Mouse (Mus musculus) embryonic facial prominence, embryonic 11.5 days (tissue): ENCODE results near the gene Hjurp. TPM values are rescaled to one million over a fixed set of nuclear protein-coding genes. Genes with fewer than 3 reads are reported as not detected.
"Not testable (repeated sequence)": the region's sequence is repeated elsewhere in the genome, so short reads cannot be mapped to it uniquely, and the experiment has no call there.

ENCODE experiments used
- ATAC-seq: fragments of 200-750 bp; cut with Nextera tagmentation; replicated peaks from 2 replicates; pipeline ENCODE4 v1.8.0; 2017; ENCODE audit warnings: low read depth; ENCODE audit not compliant: insufficient number of reproducible peaks, low FRiP score, low TSS enrichment
- DNase-seq: peaks from one replicate; pipeline ENCODE4 v3.0.0-alpha.2; 2015; ENCODE audit warnings: low spot score
- H3K27ac ChIP-seq: fragments of 300-500 bp; sonication (generic); replicated peaks from 2 replicates; pipeline ENCODE4 v1.5.1; 2014; ENCODE audit warnings: mild to moderate bottlenecking, low read depth, low read length, control low read depth
- H3K27me3 ChIP-seq: fragments of 300-500 bp; sonication (generic); 2 replicates; pipeline ENCODE4 v1.6.1; 2014; ENCODE audit warnings: mild to moderate bottlenecking, low read length, moderate library complexity, mixed read lengths; ENCODE audit not compliant: control insufficient read depth, insufficient read depth
- H3K36me3 ChIP-seq: fragments of 300-500 bp; sonication (generic); replicated peaks from 2 replicates; pipeline ENCODE4 v1.6.1; 2014; ENCODE audit warnings: low read depth, mild to moderate bottlenecking, low read length, moderate library complexity, mixed read lengths; ENCODE audit not compliant: control insufficient read depth, insufficient read depth
- H3K4me1 ChIP-seq: fragments of 300-500 bp; sonication (generic); 2 replicates; pipeline ENCODE4 v1.6.1; 2014; ENCODE audit warnings: low read length, mixed read lengths; ENCODE audit not compliant: control insufficient read depth, insufficient read depth
- H3K4me2 ChIP-seq: fragments of 300-500 bp; sonication (generic); 2 replicates; pipeline ENCODE4 v1.6.1; 2014; ENCODE audit warnings: low read depth, mild to moderate bottlenecking, control low read depth, low read length, moderate library complexity
- H3K4me3 ChIP-seq: fragments of 300-500 bp; sonication (generic); 2 replicates; pipeline ENCODE4 v1.5.1; 2014; ENCODE audit warnings: low read depth, low read length, control low read depth
- H3K9ac ChIP-seq: fragments of 300-500 bp; sonication (generic); replicated peaks from 2 replicates; pipeline ENCODE4 v1.6.1; 2014; ENCODE audit warnings: mild to moderate bottlenecking, control low read depth, low read length
- H3K9me3 ChIP-seq: fragments of 300-500 bp; sonication (generic); replicated peaks from 2 replicates; pipeline ENCODE4 v1.6.1; 2016; ENCODE audit warnings: mild to moderate bottlenecking, low read length, inconsistent platforms, mixed read lengths; ENCODE audit not compliant: control insufficient read depth
- WGBS: fragments of 180-500 bp; shearing (Covaris S2); extraction: QIAGEN DNeasy Blood & Tissue Kit; methylation state at CpG from one replicate; pipeline ENCODE4 v1.1.7; 2014; 5-methylcytosine and 5-hydroxymethylcytosine counted together
- polyA plus RNA-seq: library from polyadenylated mRNA; unstranded; fragments of >200 nt; fragmentation: Nextera tagmentation; extraction: Ambion mirVana; gene quantifications from 2 replicates; pipeline ENCODE4 v1.2.1, GENCODE M21; 2014

Hjurp gene
- polyA plus RNA-seq, 1 experiment from 2014 or later = 139 TPM

- ATAC-seq = no peak
- Histone ChIP-seq H3K9me3 (peaks cover 91% of the 10 kb centered on the region), H3K4me3 (no peak overlapping the region), H3K27ac (no peak overlapping the region), H3K9ac (no peak overlapping the region), H3K4me1 (no peaks in the 10 kb centered on the region), H3K4me2 (no peak overlapping the region), H3K36me3 (no peaks in the 10 kb centered on the region), H3K27me3 (no peaks in the 10 kb centered on the region)
- WGBS = 83% methylated on average over 5 of the region's 5 CpGs
- DNase-seq = no peak
Measured at GRCm38 (mm10) chr1:88229986-88230385, 47.4 kb downstream of the Hjurp start.

GRCm38 (mm10) chr1:88229566-88229965, 47.9 kb downstream of the Hjurp start:
- no peaks in the 10 kb centered on the region for H3K27me3 ChIP-seq
- 82% methylated on average over 3 of the region's 3 CpGs for WGBS

GRCm38 (mm10) chr1:88228121-88228520, 49.3 kb downstream of the Hjurp start:
- Histone ChIP-seq H3K27ac (no peak overlapping the region), H3K4me3 (no peak overlapping the region), H3K9ac (no peak overlapping the region), H3K4me1 (no peaks in the 10 kb centered on the region), H3K9me3 (peaks cover 73% of the 10 kb centered on the region), H3K27me3 (no peaks in the 10 kb centered on the region), H3K4me2 (no peak overlapping the region), H3K36me3 (no peaks in the 10 kb centered on the region)
- 71% methylated on average over 7 of the region's 7 CpGs for WGBS
- no peak for DNase-seq
- no peak for ATAC-seq

More at GRCm38 (mm10) chr1:88229566-88229965, 47.9 kb downstream of the Hjurp start:
- ATAC-seq (no peak), DNase-seq (no peak)
- Histone ChIP-seq H3K9ac (no peak overlapping the region), H3K27ac (no peak overlapping the region), H3K4me2 (no peak overlapping the region), H3K4me3 (no peak overlapping the region), H3K4me1 (no peaks in the 10 kb centered on the region), H3K9me3 (peaks cover 87% of the 10 kb centered on the region), H3K36me3 (no peaks in the 10 kb centered on the region)

DNA sequence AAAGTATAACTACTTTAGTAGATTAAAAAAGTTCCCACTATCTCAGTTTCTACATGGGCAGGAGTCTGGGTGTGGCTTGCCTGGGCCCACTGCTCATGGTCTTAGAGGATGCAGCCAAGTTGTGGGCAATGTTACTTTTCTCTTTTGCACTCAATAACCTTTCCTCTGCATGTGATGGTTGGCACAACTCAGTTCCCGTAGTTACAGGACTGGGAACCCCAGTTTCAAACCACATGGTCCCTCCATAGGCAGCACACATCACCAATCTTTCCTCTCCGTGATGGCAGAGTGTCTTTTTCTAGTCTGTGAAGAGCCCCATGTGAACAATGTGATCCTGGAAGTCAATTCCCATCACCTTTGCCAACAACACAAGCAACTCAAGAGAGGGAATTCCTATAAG, 50.0 kb downstream of the Hjurp start:
- Histone ChIP-seq H3K4me3 (no peak overlapping the region), H3K9me3 (peaks cover 67% of the 10 kb centered on the region), H3K27me3 (no peaks in the 10 kb centered on the region), H3K9ac (no peak overlapping the region), H3K36me3 (no peaks in the 10 kb centered on the region), H3K4me1 (no peaks in the 10 kb centered on the region), H3K27ac (no peak overlapping the region), H3K4me2 (no peak overlapping the region)
- ATAC-seq (no peak), DNase-seq (no peak)
- WGBS = 58% methylated on average over 2 of the region's 2 CpGs

DNA sequence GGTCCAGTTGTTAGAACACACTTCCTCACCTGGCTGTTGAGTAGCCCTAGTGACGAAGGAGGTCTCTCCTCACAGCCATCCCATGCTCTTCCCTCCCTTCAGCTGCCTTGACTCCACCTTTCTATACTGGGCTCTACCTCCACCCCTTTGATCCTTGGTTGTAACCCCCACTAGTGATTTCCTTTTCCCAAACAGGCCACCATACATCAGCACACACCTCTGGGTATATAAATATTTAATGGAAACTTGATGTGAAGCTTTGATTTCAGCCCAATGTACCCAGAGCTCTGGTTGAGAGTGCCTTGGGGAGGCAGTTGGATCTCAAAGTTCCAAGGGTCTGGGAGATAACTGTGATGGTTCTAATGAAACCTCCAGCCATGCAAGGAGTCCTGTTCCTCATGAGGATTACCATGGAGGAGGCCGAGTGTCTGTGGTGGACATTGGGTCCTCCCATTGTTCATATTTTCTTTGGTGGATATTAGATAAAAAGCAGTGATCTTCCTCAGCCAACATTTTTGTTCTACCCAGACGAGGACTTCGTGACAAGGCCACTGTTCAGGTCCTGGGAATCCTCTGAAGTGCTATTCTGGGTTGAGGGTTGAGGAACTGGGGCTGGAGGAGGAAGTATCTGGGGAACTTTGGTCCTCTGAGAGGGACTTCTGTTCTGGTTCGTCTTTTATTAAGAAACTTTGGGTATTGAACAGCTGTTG, 50.6 kb downstream of the Hjurp start, which contains the start of gene Mroh2a:
Gene Mroh2a (plus strand): TSS at position 317 of the 710 bp plus-strand sequence.
- no peaks in the 10 kb centered on the region for H3K36me3 ChIP-seq
- no peak within 1 kb of the TSS for H3K27ac ChIP-seq
- no peaks in the 10 kb centered on the region for H3K27me3 ChIP-seq
- no peaks in the 10 kb centered on the region for H3K4me1 ChIP-seq
- no peak within 1 kb of the TSS for H3K9ac ChIP-seq
- DNase-seq (no peak), ATAC-seq (no peak)
- no peak within 1 kb of the TSS for H3K4me3 ChIP-seq
- peaks cover 60% of the 10 kb centered on the region for H3K9me3 ChIP-seq
- WGBS = 56% methylated on average over 5 of the region's 5 CpGs
- no peak within 1 kb of the TSS for H3K4me2 ChIP-seq

- peaks cover 50% of the 10 kb centered on the region for H3K9me3 ChIP-seq
- no peak overlapping the region for H3K4me2 ChIP-seq
- H3K27ac ChIP-seq = no peak overlapping the region
- no peak for ATAC-seq
- H3K9ac ChIP-seq = no peak overlapping the region
- H3K36me3 ChIP-seq = no peaks in the 10 kb centered on the region
- no peaks in the 10 kb centered on the region for H3K27me3 ChIP-seq
- H3K4me3 ChIP-seq = no peak overlapping the region
- no peaks in the 10 kb centered on the region for H3K4me1 ChIP-seq
- no peak for DNase-seq
Measured at GRCm38 (mm10) chr1:88225741-88226140, 51.7 kb downstream of the Hjurp start.

- H3K9ac ChIP-seq, H3K4me1 ChIP-seq, H3K36me3 ChIP-seq, H3K27me3 ChIP-seq, ATAC-seq, H3K27ac ChIP-seq, H3K4me3 ChIP-seq, H3K4me2 ChIP-seq, DNase-seq: not testable (repeated sequence)
- peaks cover 46% of the 10 kb centered on the region for H3K9me3 ChIP-seq
- WGBS = 31% methylated on average over 2 of the region's 2 CpGs
Measured at GRCm38 (mm10) chr1:88225301-88225700, 52.1 kb downstream of the Hjurp start.

- H3K4me2 ChIP-seq = no peak overlapping the region
- no peak overlapping the region for H3K9ac ChIP-seq
- ATAC-seq (no peak), DNase-seq (no peak)
- no peak overlapping the region for H3K4me3 ChIP-seq
- WGBS = 73% methylated on average over 2 of the region's 2 CpGs
- H3K36me3 ChIP-seq = no peaks in the 10 kb centered on the region
- H3K4me1 ChIP-seq = no peaks in the 10 kb centered on the region
- no peak overlapping the region for H3K27ac ChIP-seq
- peaks cover 35% of the 10 kb centered on the region for H3K9me3 ChIP-seq
- H3K27me3 ChIP-seq = no peaks in the 10 kb centered on the region
Measured at GRCm38 (mm10) chr1:88224029-88224776, 53.2 kb downstream of the Hjurp start.
